Mouse (Mus musculus) right cerebral cortex, postnatal 36 days (tissue): ENCODE measurements around the gene Gm29776.

Source experiments
- DNase-seq, 2 experiments: peaks; one replicate each; pipeline ENCODE4 v3.0.0; 2022; ENCODE audit warnings: low spot score in 2 of 2, mixed read lengths in 1 of 2

Gm29776 gene

DNA sequence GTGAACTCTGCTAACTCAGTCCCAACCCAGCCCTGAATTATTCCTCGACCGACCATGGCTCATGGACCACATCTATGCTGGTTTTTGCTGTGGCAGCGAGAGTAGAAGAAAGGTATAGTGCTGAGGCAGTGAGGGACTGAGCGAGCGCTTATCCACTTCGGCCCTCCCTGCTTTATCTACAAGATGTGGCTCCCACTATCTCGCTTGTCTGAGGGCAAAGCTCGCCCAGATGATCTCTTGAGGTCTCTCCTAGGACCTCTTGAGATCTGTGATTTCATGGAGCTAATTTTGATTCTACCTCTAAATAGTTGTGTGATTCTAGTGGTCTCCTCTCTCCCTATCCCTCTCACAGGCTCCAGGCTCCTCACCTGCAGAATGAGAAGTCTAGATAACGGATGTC is 10.4 kb upstream of the Gm29776 start:
- no peak for DNase-seq

DNA sequence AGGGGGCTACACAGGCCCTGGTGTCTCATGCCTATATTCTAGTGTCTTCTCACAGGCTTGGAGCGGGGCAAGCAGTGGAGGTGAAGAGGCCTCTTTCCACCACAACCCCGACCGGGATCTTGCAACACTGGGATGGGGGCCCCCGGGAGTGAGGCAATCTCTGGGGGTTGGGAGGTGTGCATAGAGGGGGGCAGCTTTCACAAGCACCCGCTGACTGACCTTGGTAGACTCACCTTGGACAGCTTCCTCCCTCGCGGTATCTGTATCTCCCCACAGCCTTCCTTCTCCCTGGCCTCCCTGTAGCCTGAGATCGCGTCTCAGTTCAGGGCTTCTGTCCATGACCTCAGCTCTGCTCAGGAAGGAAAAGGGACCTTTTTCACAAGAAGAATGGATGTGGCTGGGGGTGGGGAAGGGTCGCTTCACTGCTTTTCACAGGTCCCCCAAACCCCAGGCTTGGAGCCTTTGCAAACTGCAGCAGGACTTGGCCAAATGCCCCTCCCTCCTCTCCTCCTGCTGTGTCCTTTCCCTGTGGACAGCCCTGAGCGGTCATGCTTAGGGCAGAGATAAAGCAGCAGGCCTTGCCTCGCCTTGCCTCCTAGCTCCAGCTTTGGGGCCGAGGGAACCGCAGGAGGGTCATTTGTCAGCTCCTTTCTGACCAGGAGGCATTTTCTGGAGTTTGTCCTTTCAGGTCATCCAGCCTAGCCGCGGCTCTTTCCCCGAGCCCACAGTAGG is 8.1 kb upstream of the Gm29776 start:
- no peak for DNase-seq

DNA sequence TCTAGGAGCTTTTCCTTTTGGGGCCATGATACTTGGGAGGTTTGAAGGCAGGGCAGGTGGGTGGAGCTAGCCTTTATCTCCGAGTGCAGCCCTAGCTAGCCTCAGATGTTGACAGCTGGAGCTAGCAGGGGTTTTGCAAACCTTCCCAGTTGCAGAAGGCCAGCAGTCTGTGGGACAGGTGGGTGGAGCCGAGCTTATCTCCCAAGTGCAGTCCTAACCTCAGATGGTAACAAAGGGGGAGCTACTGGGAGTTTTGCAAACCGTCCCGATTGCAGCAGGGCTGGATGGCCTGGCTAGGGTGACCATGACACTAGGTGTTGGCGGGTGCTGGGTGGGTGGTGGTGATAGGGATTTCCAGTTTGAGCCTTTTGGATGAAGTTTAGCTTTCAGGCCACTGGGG is 7.2 kb upstream of the Gm29776 start:
- DNase-seq = no peak

DNA sequence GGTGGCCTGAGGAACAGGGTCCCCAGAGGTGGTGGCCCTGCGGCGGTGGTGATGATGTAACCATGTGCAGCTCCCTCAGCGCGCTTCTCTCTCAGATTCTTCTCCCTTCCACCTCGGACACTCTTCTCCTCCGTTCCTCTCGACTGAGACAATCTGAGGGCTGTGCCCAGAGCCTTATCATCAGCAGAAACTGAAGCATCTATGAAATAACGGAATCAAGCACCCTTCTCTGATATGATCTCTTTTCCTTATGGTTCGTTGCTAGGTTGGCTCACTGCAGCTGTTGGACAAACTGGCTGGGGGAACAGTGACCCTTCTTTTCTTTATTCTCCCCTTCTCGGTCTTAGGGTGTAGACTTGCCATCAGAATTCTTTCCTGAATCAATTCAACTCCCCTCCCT is 4.6 kb upstream of the Gm29776 start:
- DNase-seq = no peak

DNA sequence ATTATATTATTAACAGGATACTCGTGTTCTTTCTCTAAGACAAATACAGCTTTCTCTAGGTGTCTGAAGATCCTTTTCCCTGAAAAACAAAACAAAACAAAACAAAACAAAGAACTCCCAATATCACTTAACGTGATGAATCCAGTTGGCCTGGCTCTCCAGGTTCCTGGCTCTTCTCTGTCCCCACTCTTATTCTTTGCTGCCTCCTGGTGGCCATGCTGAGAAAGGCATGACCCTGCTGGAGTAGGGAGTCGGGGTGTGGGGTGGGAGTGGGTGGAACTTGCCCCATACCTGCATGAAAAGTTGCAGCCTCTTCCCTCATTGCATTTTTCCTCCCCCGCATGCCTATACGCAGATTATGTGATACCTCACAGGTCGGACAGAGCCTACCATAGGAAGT is 2.7 kb upstream of the Gm29776 start:
- no peak for DNase-seq

DNA sequence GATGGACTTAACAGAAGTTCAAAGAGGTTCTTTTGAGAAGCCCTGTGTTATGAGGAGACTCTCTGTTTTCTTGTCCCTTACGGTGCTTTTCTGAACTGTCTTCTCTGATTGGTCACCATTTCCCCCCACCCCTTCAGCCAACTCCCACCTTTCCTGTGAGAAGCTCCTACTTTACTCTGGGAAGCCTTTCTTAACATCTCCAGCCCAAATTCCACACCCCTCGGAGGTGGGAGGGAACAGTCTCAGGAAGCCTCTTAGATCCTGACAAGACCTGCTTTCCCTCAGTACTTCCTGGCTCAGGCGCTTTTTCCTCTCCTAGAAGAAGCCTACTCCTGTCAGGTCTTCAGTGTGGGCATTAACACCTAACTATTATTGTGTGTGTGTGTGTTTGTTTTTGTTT is 953 bp upstream of the Gm29776 start:
- DNase-seq = no peak

DNA sequence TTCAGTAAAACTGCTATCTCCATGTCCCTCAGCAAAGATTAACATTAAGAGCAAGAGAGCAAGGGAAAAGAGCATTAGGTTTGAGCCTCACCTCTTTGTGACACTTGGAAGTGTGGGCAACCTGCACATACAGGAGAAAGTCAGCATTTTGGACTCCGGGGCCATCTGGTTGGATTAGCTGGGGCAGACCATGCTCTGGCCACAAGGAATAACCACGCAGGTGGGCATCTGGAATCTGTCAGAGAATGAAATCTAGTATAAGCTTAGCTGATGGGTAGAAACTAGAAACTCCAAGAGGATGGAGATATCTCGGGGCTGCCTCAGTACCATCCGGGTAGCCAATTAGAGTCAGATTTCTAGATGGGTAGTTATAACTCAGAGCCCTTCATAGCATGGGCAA is 1.9 kb downstream of the Gm29776 start:
- no peak for DNase-seq

DNA sequence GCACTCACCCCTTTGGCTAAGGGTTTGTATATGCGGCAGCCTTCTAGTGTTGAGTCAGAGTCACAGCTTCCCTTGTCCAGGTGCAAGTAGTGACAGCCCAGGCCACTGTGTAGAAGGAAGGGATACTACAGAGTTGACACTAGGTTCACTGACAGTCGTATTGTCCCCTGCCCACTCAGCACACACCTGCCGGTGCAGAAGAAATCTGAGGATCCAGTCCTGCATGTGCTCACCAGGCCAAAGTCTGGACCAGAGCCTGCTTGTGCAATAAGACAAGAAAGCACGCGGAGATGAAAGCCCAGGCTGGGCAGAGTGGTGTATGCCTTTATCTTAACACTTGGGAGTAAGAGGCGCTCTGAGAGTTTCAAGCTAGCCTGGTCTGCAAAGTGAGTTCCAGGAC is 3.6 kb downstream of the Gm29776 start:
- DNase-seq = no peak

DNA sequence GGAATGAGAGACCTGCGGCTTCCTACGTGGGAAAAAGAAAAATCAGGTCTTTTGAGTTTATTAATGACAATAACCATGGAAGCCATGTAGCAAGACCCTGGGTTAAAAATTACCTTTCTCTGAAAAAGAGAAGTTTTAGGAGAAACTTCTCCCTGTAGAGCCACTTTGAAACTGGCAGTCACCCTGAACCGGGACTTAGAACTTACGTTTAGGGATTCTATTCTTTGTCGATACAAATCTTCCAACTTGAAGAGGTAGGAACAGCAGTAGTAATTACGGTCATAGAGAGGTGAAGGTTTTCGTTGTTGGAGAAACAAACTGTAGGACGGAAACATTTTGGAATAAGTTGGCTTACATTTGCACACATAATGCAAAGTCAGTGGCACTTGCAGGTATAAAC is 11.4 kb downstream of the Gm29776 start:
- DNase-seq = no peak

DNA sequence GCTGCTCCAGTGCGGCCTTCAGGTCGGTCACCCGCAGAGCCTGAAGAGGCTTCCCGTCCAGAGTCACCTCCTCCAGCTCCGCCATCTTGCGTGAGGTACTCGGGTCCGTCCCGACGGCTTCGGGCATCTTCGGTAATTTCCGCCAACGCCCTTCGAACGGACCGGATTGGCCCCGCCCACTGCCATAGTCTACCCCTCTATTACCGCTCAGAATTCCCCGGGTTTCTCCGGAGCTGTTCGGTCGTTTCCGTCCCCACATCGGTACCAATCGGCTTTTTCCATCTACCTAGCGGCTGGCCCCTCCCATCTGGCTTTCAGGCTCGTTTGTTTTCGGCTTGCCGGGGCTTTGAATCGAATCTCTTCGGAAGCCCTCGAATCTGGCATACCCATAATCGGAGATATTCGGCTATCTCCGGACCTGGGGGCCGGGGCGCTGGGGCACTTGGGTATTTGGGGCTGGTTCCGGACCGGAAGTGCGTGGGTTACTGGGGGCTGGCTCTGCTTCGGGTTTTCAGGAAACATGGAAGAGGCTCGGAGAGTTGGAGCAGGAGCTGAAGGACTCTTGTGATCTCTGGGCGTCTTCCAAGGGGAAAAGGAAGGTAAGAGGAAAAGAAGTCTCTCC is 12.0 kb downstream of the Gm29776 start, which contains the start of gene Acin1:
TSS of gene Acin1 (minus strand) at position 410 of the 622 bp plus-strand sequence.
- peak; percentile 100 for DNase-seq

DNA sequence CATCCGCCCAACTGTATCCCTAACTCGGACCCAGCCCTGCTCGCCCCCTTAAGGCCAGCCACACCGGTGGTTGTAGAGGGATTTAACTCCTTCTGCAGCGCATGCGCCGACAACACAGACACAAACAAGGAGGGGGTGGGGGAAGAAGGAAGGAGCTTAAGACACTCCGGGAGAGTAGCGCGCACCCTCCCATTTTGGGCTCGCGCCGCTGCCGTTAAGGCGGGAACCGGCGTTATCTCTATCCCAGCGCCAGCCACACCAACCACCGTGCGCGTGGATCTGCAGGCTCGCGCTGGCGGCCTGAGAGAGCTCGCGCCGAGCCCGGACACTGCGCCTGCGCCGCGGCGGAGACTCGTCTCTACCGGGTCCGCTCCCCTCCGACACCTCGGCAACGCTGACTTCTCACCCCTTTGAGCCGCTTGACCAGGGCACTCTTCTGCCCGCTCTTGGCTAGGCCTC is 12.5 kb downstream of the Gm29776 start, which contains the start of gene 1700123O20Rik:
TSS of gene 1700123O20Rik (plus strand) at position 154 of the 459 bp plus-strand sequence.
- DNase-seq = peak in 1 of 2 experiments; percentile 72

DNA sequence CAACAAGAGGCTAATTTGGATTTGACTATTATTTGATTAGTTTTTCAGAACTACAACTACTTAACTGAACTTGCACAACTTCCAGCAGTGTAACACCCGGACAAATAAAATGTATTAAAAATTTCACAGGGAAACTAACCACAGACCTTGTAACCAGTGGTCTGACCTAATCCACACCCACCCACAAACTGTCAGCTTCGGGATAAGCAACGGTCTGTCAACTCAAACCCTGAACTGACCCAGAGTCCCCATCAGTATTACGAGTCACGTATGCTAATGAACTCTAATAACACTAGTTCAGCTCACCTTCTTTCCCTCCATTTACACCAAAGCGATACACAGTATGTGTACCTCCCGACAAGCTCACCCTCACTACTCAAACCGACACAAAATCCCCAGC is 13.2 kb downstream of the Gm29776 start:
- no peak for DNase-seq

DNA sequence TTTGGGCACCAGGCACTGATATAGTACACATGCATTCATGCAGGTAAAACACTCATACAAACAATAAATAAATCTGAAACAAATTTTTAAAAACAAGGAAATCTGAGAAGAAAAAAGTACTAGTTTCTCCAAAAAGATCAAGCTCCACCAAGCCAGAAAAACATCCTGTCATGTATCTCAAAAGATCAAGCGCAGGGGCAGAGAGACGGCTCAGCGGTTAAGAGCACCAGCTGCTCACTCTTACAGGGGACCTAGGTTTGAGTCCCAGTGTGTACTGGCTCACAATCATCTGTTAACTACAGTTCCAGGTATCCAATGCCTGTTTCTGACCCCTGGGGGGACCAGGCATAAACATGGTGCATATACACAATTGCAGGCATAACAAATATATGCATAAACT is 16.2 kb downstream of the Gm29776 start:
- DNase-seq = no peak

DNA sequence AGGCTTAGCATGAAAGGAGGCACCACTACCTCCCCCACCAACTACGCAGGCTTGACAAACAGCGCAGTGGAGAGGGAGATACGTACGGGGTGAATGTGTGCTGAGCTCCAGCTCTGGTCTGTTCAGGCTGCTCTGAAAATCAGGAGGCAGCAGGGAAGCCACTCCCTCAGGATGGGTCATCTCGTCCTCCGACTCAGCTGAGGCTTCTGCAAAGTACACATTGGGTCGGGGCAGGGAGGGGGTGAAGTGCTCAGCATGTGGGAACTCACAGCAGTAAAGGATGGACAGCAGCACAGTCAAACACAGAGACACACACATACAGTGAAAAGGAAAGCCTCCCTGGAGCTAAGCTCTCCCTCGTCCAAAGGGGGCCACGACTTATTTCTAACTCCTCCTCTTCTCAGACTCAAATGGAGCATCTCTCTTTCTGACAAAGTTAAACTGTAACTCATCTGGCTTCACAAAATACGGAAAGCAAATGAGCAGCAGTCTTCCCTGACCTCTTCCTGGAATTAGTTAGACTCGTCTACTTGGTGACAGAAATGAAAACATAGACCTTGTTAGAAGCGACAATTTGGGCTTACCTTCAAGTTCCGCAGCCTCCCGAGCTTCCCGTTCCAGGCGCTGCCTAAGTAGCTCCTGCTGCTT is 19.9 kb downstream of the Gm29776 start:
- DNase-seq = no peak

DNA sequence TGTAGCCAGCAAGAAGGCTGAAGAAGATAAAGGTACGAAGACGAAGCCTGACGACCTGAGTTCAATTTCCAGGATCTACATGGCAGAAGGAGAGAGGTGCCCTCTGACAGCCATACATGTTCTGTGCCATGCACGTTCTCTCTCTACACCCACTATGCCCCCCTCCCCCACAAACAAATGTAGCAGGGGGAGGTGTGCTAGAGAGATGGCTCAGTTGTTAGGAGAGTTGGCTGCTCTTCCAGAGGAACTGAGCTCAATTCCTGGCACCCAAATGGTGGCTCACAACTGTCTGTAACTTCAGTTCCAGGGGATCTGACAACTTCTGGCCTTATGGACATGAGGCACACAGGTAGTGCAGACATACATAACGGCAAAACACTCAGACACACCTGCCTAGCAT is 22.3 kb downstream of the Gm29776 start:
- no peak for DNase-seq

DNA sequence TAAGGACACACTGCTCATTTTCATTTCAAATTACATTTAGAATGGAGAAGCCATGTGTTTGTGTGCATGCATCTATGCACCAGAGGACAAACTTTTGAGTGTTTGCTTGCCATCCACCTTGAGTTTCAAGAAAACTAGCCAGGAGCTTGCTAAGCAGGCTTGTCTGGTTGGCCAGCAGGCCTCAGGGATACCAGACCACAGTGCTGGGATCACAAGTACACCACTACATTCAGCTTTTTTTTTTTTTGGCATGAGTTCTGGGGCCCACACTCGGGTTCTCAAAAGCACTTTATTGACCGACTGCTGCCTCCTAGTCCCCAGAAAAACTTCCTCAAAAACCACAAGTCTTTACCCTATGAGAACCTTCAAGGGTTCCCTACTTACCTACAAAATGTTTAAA is 24.3 kb downstream of the Gm29776 start:
- DNase-seq = no peak

DNA sequence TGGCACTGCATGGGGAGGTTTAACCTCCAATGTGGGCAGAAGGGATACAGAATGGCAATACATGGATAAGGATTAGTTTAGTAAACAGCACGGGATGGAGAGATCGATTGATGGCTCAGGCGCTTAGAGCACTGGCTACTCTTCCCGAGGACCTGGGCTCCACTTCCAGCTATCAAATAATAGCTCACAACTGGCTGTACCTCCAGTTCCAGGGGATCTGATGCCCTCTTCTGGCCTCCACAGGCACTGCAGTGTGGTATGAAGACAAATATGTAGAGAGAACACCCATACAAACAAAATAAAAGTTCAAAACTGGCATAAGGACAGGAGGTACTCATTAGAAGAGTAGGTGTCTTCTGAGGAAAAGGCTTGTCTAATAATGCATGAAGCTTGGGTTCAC is 29.3 kb downstream of the Gm29776 start:
- DNase-seq = no peak

DNA sequence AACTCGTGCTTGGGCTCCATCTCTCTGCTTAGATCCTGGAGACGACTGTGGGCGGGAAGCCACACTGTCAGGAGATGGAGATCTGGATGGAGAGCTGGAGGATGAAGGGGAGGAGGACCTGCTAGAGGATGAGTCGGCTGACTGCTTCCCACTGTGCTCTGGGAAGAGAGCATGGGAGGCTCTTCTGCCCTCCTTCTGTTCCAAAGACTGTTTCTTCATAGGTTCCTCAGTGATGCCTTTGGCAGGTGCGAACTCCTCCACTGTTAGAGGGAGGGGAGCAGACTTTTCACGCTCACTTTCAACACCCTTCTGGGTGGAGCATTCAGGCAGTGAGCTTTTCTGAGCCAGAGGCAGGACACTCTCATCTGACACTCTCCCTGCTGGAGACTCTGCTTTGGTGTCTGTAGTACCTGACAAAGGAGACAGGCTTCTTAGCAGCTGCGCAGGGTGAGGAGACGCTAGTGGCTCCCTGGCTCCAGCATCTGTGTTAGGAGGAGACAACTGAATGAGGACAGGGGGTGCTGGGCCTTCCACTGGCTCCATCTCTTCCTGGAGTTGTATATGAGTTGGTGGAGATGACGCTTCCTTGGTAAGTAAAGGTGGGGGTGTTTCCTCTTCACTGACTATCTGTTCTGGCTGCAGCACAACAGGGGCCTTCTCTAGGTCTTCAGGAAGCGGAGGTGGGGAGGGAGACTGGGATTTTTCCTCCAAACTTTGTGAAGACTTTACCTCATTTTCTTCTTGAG is 34.0 kb downstream of the Gm29776 start:
- DNase-seq = peak; percentile 65 to 81

DNA sequence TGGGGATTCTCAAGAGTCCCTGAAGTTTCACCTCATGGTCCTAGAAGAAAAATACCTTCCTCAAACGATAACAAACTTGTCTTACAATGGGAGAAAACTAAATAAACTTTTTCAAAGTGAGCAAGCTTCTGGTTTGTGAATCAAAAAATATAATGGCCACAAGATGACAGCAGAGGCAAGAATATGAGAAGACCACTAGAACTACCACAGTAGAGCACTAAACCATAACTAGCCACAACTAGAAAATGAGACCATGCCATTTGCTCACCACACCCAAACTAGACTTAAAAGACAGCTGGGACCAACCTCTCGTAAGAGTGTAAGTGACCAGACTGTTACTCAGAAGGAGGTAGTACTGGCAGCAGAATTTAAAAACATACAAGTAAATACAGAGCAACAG is 38.6 kb downstream of the Gm29776 start:
- DNase-seq = no peak

DNA sequence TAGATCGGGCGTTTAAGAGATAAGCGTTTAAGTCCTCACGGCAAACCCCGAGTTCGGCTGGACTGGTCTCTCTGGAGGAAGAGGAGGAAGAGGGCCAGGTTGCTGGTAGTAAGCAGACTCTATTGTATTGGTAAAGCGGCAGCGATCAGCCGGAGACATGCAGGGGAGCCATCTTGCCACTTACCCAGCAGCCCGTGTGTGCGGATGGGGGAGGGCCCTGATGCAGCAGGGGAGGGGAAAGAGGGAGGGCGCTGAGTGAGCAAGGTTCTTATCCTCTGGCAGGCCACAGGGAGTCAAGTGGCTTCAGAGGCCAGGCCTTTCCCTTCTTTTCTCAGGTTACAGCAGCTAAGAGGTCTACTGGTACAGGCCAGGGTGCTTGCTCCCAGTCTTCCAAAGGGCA is 45.1 kb downstream of the Gm29776 start:
- peak; percentile 74 to 83 for DNase-seq

DNA sequence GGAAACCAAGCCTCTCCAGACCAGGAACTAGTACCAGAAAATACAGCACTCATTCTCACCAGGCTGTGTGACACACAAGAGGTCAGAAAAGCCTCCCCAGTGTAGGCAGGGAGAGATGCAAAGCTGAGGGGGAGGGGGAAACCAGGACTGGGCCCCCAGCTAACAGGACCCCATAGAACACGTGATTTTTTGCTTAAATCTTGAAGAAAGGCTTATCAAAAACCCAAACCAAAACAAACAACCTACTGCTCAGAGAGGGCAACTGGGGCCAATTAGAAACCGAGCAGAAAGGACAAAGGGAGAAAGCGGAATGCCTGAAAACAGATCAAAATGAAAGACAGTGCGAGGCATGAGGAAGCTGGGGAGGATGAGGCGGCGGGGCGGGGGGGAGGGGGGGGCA is 45.8 kb downstream of the Gm29776 start:
- no peak for DNase-seq

DNA sequence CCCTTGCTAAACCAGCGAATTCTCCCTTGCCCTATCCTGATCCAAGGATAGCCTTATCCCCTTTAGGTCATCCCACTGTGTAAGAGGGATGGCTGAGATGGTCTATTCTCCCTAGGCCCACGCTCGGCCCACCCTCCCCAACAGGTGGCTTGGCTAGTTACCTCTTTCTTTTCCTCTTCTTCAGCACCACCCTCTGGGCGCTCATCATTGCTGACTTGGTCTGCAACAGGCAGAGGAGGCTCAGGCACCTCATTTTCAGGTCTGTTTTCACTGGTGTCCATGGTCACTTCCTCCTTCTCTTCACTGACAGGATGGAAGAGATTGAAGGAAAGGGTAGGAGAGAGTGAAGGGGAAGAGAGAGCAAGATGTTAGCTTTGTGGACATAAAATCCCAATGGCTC is 47.1 kb downstream of the Gm29776 start:
- no peak for DNase-seq
